Mouse (Mus musculus) intestine, embryonic 15.5 days (tissue): ENCODE measurements at regions not wholly inside any gene's neighbourhood (a gene's known extent, or its start where the extent isn't known, plus 50 kb on each side); places are given as distances from the start of the nearest gene placed in this dataset.

Experiments used
- ATAC-seq: fragments of 200-750 bp; cut with Nextera tagmentation; 2 replicates; pipeline ENCODE4 v1.8.0; 2017; ENCODE audit warnings: moderate TSS enrichment, moderate library complexity
- H3K27ac ChIP-seq: fragments of 300-500 bp; sonication (generic); 2 replicates; pipeline ENCODE4 v1.5.1; 2015; ENCODE audit warnings: mild to moderate bottlenecking, inconsistent platforms
- H3K27me3 ChIP-seq: fragments of 300-500 bp; sonication (generic); replicated peaks from 2 replicates; pipeline ENCODE4 v1.6.1; 2015; ENCODE audit warnings: inconsistent platforms
- H3K36me3 ChIP-seq: fragments of 300-500 bp; sonication (generic); 2 replicates; pipeline ENCODE4 v1.6.1; 2015; ENCODE audit warnings: inconsistent platforms
- H3K4me1 ChIP-seq: fragments of 300-500 bp; sonication (generic); replicated peaks from 2 replicates; pipeline ENCODE4 v1.6.1; 2015; ENCODE audit warnings: inconsistent platforms
- H3K4me2 ChIP-seq: fragments of 300-500 bp; sonication (generic); replicated peaks from 2 replicates; pipeline ENCODE4 v1.6.1; 2015; ENCODE audit warnings: mild to moderate bottlenecking, inconsistent platforms
- H3K4me3 ChIP-seq: fragments of 300-500 bp; sonication (generic); replicated peaks from 2 replicates; pipeline ENCODE4 v1.5.1; 2015; ENCODE audit warnings: inconsistent platforms
- H3K9ac ChIP-seq: fragments of 300-500 bp; sonication (generic); 2 replicates; pipeline ENCODE4 v1.6.1; 2015; ENCODE audit warnings: inconsistent platforms
- H3K9me3 ChIP-seq: fragments of 300-500 bp; sonication (generic); 2 replicates; pipeline ENCODE4 v1.6.1; 2016; ENCODE audit warnings: inconsistent platforms
- WGBS: fragments of 180-500 bp; shearing (Covaris S2); methylation state at CpG from one replicate; pipeline ENCODE4 v1.1.7; 2015; 5-methylcytosine and 5-hydroxymethylcytosine counted together

- Histone ChIP-seq H3K9ac (no peak overlapping the region), H3K4me2 (no peak overlapping the region), H3K9me3 (no peaks in the 10 kb centered on the region), H3K27ac (no peak overlapping the region), H3K4me1 (no peaks in the 10 kb centered on the region), H3K36me3 (no peaks in the 10 kb centered on the region), H3K4me3 (no peak overlapping the region), H3K27me3 (no peaks in the 10 kb centered on the region)
- ATAC-seq = no peak
- WGBS = 88% methylated on average over 3 of the region's 3 CpGs
Observed at GRCm38 (mm10) chr14:15603954-15604523, 165.3 kb upstream of the Lrrc3b start.

GRCm38 (mm10) chr14:15610166-15610565 lies 171.4 kb upstream of the Lrrc3b start:
- 54% methylated on average over 1 of the region's 1 CpGs for WGBS
- Histone ChIP-seq H3K9me3 (no peaks in the 10 kb centered on the region), H3K9ac (no peak overlapping the region), H3K4me3 (no peak overlapping the region), H3K4me1 (no peaks in the 10 kb centered on the region), H3K27ac (no peak overlapping the region), H3K4me2 (no peak overlapping the region), H3K27me3 (no peaks in the 10 kb centered on the region), H3K36me3 (no peaks in the 10 kb centered on the region)
- no peak for ATAC-seq

DNA sequence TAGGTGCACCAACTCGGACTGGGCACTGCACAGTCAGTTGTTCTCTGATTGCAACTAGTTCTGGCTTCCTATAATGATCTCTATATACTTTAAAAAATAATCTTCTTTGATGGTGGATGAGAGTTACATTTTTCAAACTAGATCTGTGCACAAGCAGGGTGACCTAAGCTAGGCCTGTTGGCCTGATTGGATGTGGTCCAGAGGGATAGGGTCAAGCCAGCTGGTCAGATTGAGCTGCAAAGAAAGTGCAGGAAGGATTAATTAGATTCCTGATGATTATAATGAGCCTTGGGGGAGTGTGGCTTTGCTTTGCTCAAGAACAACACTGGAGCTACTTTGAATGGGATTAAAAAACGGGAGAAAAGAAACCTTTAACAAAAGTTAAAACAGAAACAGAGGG lies 195.8 kb upstream of the Lrrc3b start:
- WGBS = 64% methylated on average over 2 of the region's 2 CpGs
- Histone ChIP-seq H3K9ac (no peak overlapping the region), H3K4me2 (no peak overlapping the region), H3K36me3 (no peaks in the 10 kb centered on the region), H3K4me1 (no peaks in the 10 kb centered on the region), H3K27me3 (no peaks in the 10 kb centered on the region), H3K9me3 (no peaks in the 10 kb centered on the region), H3K4me3 (no peak overlapping the region), H3K27ac (no peak overlapping the region)
- no peak for ATAC-seq

GRCm38 (mm10) chr14:15637681-15638080 lies 198.9 kb upstream of the Lrrc3b start:
- no peak overlapping the region for H3K4me3 ChIP-seq
- H3K9me3 ChIP-seq = no peaks in the 10 kb centered on the region
- no peak overlapping the region for H3K9ac ChIP-seq
- H3K4me1 ChIP-seq = no peaks in the 10 kb centered on the region
- 69% methylated on average over 2 of the region's 2 CpGs for WGBS
- peak; percentile 71 for ATAC-seq
- no peak overlapping the region for H3K4me2 ChIP-seq
- H3K36me3 ChIP-seq = no peaks in the 10 kb centered on the region
- no peak overlapping the region for H3K27ac ChIP-seq
- H3K27me3 ChIP-seq = no peaks in the 10 kb centered on the region

DNA sequence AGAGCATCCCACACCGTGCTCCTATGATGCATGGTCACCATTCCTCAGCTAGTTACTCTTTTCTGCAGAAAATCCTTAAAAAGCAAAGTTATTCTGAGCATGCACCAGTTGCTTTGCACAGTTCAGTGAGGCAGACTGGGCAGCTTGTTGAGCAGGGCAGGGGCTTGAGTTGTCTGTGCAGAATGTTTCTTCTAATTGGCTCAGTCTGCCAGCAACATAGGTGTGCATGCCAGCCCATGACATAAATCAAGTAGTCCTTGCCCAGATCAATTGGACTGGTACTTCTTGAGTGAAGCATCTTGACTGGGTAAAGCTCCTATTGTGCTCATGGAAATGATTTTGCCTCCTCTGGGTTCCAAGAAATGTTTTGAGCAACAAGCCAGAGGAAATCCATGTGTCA lies 200.1 kb upstream of the Lrrc3b start:
- Histone ChIP-seq H3K36me3 (no peaks in the 10 kb centered on the region), H3K9me3 (no peaks in the 10 kb centered on the region), H3K9ac (no peak overlapping the region), H3K4me3 (no peak overlapping the region), H3K4me2 (no peak overlapping the region), H3K27me3 (no peaks in the 10 kb centered on the region), H3K4me1 (no peaks in the 10 kb centered on the region), H3K27ac (no peak overlapping the region)
- no peak for ATAC-seq
- WGBS = 85% methylated on average over 1 of the region's 1 CpGs

DNA sequence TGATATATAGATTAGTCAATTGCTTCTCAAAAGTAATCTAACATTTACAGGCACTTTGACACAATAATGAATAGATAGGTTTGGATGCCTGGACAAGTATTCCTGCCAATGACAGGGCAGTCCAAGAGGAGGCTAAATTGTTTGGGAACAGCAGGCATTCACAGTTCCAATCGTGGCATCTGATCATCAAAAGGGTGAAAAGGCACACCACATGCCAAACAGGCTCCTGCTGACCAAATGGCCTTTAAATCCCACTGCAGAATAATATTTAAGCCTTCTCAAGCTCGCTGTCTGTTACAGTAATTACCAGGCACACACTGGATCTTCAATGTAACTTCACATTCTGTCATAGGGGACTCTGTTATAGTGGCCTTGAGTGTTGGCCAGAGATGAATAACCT lies 222.1 kb upstream of the Lrrc3b start:
- H3K4me1 ChIP-seq = no peaks in the 10 kb centered on the region
- 63% methylated on average over 2 of the region's 2 CpGs for WGBS
- H3K36me3 ChIP-seq = no peaks in the 10 kb centered on the region
- H3K27ac ChIP-seq = no peak overlapping the region
- H3K9me3 ChIP-seq = no peaks in the 10 kb centered on the region
- no peak overlapping the region for H3K4me3 ChIP-seq
- H3K9ac ChIP-seq = no peak overlapping the region
- H3K27me3 ChIP-seq = no peaks in the 10 kb centered on the region
- ATAC-seq = no peak
- H3K4me2 ChIP-seq = no peak overlapping the region

DNA sequence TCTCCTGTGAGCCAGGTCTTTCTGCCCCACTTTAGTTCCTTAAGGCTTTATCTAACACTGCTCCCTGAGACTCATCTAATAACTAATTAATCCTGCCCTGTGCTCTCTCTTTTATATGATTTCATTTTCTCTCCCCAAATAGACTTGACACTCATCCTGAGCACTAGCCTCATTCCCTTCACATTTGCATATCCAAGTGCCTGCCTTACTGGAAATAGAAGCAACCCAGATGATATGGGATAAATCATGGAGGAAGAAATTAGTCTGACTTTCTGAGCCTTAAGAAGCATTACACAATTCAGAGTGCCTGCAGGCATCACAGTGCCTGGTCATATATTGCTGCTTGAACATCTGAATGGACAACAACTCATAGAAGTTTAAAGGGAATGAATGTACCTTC lies 233.5 kb upstream of the Lrrc3b start:
- Histone ChIP-seq H3K4me1 (no peaks in the 10 kb centered on the region), H3K9me3 (no peaks in the 10 kb centered on the region), H3K4me3 (no peak overlapping the region), H3K27ac (no peak overlapping the region), H3K9ac (no peak overlapping the region), H3K4me2 (no peak overlapping the region), H3K27me3 (no peaks in the 10 kb centered on the region), H3K36me3 (no peaks in the 10 kb centered on the region)
- no peak for ATAC-seq

GRCm38 (mm10) chr14:15677218-15677617 lies 238.4 kb upstream of the Lrrc3b start:
- Histone ChIP-seq H3K36me3 (no peaks in the 10 kb centered on the region), H3K4me2 (no peak overlapping the region), H3K4me1 (no peaks in the 10 kb centered on the region), H3K4me3 (no peak overlapping the region), H3K27me3 (no peaks in the 10 kb centered on the region), H3K9ac (no peak overlapping the region), H3K27ac (no peak overlapping the region), H3K9me3 (no peaks in the 10 kb centered on the region)
- WGBS = 73% methylated on average over 2 of the region's 2 CpGs
- no peak for ATAC-seq

GRCm38 (mm10) chr14:15679456-15679855 lies 240.7 kb upstream of the Lrrc3b start:
- no peak for ATAC-seq
- WGBS = 54% methylated on average over 2 of the region's 2 CpGs
- H3K27ac ChIP-seq = no peak overlapping the region
- no peaks in the 10 kb centered on the region for H3K36me3 ChIP-seq
- H3K9ac ChIP-seq = no peak overlapping the region
- no peak overlapping the region for H3K4me3 ChIP-seq
- H3K4me1 ChIP-seq = no peaks in the 10 kb centered on the region
- no peaks in the 10 kb centered on the region for H3K27me3 ChIP-seq
- no peaks in the 10 kb centered on the region for H3K9me3 ChIP-seq
- no peak overlapping the region for H3K4me2 ChIP-seq

DNA sequence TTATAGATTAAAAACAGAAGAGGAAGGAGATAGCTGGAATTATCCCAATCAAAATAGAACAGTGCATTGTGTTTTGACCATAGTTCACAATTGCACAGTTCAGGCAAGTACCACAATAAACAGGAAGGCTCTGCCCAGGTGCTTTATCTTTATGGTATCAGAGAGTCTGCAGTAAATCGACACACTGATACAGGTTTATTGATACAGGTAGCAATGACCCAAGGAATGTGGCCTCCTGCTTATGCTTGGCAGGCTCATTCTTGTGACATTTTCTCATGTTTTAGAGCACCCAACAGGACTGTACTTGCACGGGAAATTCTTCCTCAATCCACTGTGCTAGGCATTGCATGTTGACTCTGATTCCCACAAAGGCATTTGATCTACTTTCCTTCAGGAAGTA lies 259.2 kb upstream of the Lrrc3b start:
- Histone ChIP-seq H3K9me3 (no peaks in the 10 kb centered on the region), H3K27me3 (no peaks in the 10 kb centered on the region), H3K4me2 (no peak overlapping the region), H3K36me3 (no peaks in the 10 kb centered on the region), H3K27ac (no peak overlapping the region), H3K4me1 (no peaks in the 10 kb centered on the region), H3K9ac (no peak overlapping the region), H3K4me3 (no peak overlapping the region)
- ATAC-seq = peak; percentile 65
- 41% methylated on average over 2 of the region's 2 CpGs for WGBS

GRCm38 (mm10) chr14:15698607-15699006 lies 259.8 kb upstream of the Lrrc3b start:
- Histone ChIP-seq H3K36me3 (no peaks in the 10 kb centered on the region), H3K27ac (no peak overlapping the region), H3K27me3 (no peaks in the 10 kb centered on the region), H3K4me3 (no peak overlapping the region), H3K9ac (no peak overlapping the region), H3K4me2 (no peak overlapping the region), H3K4me1 (no peaks in the 10 kb centered on the region), H3K9me3 (no peaks in the 10 kb centered on the region)
- no peak for ATAC-seq
- 87% methylated on average over 2 of the region's 2 CpGs for WGBS

GRCm38 (mm10) chr14:15722135-15722534 lies 283.3 kb upstream of the Lrrc3b start:
- 40% methylated on average over 1 of the region's 1 CpGs for WGBS
- no peak overlapping the region for H3K9ac ChIP-seq
- H3K4me1 ChIP-seq = no peaks in the 10 kb centered on the region
- H3K4me3 ChIP-seq = no peak overlapping the region
- H3K36me3 ChIP-seq = no peaks in the 10 kb centered on the region
- no peaks in the 10 kb centered on the region for H3K27me3 ChIP-seq
- no peak overlapping the region for H3K4me2 ChIP-seq
- no peak for ATAC-seq
- no peak overlapping the region for H3K27ac ChIP-seq
- no peaks in the 10 kb centered on the region for H3K9me3 ChIP-seq

DNA sequence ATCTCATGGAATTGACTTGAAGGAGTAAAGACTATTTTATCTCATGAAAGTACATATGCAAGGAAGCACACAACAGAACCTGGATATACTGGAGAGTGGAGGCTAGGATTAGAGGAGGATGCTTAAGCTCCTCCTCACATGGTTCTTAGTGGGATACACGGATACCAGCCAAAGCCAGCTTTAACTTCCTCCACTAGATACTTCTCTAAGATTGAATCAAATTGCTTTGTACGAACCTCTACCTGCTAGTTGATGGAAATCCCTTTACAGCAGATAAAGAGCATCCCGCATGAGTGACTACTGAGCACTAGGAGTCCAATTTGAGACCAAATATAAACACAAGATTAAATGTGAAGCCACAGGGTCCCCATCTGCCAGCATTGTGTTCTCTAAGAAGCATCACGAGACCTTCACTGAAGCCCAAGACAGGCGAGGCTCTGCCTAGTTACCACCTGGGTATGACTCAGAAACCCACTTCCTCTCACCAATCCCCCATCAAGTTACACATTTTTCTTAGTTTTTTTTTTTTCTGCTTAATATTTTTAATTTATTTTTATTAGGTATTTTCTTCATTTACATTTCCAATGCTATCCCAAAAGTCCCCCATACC lies 307.9 kb upstream of the Lrrc3b start:
- Histone ChIP-seq H3K27ac (no peak overlapping the region), H3K4me2 (no peak overlapping the region), H3K36me3 (no peaks in the 10 kb centered on the region), H3K9ac (no peak overlapping the region), H3K4me3 (no peak overlapping the region), H3K27me3 (no peaks in the 10 kb centered on the region), H3K4me1 (no peaks in the 10 kb centered on the region), H3K9me3 (no peaks in the 10 kb centered on the region)
- WGBS = 81% methylated on average over 5 of the region's 5 CpGs
- no peak for ATAC-seq
